Mouse (Mus musculus): Measurements from ENCODE around the gene Hic1.

Hic1 gene

DNA sequence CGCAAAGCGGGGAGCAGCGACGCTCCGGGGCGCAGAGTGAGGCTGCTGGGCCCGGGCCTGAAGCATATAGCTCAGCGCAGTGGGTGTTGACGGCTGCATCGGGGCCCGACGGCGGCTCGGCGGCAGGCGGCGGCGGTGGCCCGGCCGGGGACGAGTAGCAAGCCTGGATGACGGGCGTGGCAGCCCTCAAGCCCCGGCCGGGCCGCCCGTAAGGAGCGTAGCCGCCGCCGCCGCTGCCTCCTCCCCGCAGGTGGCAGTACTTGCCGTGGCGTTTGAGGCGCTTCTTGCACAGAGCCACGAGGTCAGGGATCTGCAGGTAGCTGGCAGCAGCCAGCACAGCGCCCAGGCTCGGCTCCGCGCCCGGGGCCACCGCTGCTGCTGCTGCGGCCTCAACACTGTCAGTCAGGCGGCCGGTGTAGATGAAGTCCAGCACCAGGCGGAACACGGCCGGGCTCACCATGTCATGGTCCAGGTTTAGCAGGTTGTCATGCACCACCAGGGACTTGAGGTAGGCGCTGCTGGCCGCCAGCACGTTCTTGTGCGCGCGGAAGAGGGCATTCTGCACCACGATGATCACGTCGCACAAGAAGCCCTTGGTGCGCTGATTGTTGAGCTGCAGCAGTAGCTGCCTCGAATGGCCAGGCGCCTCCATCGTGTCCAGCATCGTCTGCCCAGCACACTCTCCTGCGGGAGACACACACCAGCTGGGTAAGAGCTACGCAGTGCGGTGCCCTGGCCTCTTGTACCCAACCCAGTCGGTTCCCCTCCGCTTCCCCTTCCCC, 2.3 kb downstream of the Hic1 start:
- DNase-seq (ENCODE audit: low spot score) = no peak

- DNase-seq (ENCODE audit: low spot score) = no peak
Measured at GRCm38 (mm10) chr11:75166193-75166842, 3.0 kb downstream of the Hic1 start.

GRCm38 (mm10) chr11:75165441-75166192, 3.7 kb downstream of the Hic1 start:
- DNase-seq (ENCODE audit: low spot score) = peak; percentile 77

GRCm38 (mm10) chr11:75164750-75165149, 4.6 kb downstream of the Hic1 start:
- DNase-seq (ENCODE audit: low spot score) = no peak

DNA sequence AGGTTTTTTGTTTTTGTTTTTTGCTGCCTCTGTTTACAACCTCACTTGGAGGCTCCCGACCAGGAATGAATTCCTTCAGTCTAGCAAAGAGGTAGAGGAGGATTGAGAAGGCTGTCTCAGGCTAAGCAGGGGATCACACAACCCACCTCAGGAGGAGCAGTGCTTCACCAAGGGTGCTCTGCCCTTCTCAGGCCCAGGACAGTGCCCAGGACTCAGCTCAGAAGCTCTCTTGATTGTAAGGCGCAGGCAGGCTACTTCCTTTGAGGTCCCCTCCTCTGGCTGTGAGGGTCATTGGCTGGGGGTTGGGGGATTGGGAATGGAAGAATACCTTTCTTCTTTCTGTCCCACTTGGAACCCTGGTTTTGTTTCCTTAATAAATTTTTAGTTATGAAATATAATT, 5.3 kb downstream of the Hic1 start:
- DNase-seq (ENCODE audit: low spot score) = no peak

GRCm38 (mm10) chr11:75163379-75163778, 5.9 kb downstream of the Hic1 start:
- no peak for DNase-seq (ENCODE audit: low spot score)

DNA sequence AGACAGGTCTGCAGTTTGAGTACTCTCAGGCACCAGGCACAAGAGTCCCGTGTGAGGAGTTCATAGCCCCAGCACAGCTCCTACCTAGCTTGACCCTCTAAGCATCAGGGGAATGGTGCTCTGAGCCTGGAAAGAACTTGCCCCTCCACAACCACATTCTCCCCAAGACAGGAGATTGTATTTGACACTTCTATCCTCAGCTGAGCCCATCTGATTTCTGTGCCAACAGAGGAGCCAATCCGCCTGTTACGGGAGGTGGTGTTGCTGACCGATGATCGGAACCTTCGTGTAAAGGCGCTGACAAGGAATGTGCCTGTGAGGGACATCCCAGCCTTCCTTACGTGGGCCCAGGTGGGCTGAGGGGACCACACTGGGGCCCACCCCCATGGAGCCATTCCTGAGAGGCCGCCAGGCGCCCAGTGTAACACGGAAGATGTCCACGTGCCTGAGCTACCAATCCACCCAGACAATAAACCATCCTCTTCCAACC, 6.7 kb downstream of the Hic1 start:
- no peak for DNase-seq (ENCODE audit: low spot score)

- DNase-seq (ENCODE audit: low spot score) = no peak
Measured at GRCm38 (mm10) chr11:75161417-75162008, 7.8 kb downstream of the Hic1 start.

DNA sequence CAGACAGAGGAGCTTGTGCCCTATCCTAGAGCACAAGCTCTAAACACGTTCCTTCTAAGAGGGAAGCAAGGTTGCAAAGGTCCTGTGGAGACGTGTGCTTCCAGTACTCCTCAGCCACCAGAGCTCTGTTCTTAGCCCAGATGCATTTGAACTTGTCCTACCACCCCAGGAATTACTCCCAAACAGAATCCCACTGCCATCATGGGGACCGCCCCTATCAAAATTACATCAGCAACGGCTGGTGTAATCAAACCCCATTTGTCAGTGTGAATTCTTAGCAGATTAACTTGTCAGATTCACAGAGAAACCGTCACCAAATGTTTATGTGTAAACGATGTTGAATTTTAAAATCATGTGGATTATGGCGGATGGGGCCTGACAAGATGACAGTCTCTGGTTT, 8.4 kb downstream of the Hic1 start:
- DNase-seq (ENCODE audit: low spot score) = no peak

DNA sequence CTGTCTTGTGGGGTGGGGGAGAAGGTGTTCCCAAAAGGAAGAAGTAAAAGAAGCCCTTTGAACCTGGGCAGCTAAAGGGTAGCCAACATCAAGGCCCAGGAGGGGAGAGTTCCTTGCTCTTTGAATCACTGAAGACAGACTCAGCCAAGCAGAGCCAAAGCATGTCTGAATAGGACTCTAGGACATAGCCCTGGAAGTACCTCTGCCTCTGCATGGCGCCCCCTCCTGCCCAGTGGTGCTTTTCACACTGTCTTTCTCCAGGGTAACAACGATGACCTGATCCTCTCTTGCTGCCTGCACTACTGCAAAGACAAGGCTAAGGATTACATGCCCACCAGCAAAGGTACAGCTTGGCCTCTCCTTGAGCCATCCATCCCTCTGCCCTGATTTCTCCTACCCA, 9.8 kb downstream of the Hic1 start:
- no peak for DNase-seq (ENCODE audit: low spot score)

DNA sequence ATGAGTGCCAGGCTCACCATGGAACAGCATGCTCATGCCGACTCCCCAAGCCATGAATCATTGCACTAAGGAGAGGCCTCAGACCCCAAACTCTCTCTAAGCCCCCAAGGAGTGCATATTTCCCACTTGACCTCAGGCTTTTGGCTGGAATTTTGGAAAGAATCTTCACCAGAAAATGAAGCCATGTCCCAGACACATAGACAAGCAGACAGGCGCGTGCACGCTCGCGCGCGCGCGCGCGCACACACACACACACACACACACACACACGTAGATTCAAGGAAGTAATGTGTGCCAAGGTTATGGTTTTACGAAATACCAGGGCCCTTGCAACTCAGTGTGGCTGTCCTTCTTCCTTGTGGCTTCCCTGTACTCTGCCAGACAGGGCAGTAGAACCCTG, 10.9 kb downstream of the Hic1 start:
- no peak for DNase-seq (ENCODE audit: low spot score)

DNA sequence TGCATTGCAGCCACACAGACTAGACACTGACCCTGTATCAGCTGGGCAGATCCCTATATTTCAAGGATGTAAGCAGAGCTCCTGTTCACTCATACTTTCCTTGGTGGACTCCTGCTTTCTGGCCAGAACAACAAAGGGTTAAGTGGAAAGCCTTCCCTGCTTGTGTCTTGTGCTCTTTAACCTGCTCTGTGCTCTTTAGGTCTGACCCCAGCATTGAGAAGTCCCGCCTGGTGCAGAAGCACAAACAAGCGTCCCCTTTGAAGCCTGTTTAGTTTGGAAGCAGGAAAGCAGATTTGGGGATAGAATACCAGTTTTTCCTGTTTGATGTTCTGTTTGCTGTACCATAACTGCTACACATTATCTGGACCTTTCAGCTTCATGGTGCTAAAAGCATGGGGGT, 11.4 kb downstream of the Hic1 start:
- no peak for DNase-seq (ENCODE audit: low spot score)

- DNase-seq (ENCODE audit: low spot score) = no peak
Measured at GRCm38 (mm10) chr11:75157037-75157436, 12.3 kb downstream of the Hic1 start.

GRCm38 (mm10) chr11:75156416-75156815, 12.9 kb downstream of the Hic1 start:
- no peak for DNase-seq (ENCODE audit: low spot score)

GRCm38 (mm10) chr11:75155985-75156384, 13.3 kb downstream of the Hic1 start:
- DNase-seq (ENCODE audit: low spot score) = no peak

DNA sequence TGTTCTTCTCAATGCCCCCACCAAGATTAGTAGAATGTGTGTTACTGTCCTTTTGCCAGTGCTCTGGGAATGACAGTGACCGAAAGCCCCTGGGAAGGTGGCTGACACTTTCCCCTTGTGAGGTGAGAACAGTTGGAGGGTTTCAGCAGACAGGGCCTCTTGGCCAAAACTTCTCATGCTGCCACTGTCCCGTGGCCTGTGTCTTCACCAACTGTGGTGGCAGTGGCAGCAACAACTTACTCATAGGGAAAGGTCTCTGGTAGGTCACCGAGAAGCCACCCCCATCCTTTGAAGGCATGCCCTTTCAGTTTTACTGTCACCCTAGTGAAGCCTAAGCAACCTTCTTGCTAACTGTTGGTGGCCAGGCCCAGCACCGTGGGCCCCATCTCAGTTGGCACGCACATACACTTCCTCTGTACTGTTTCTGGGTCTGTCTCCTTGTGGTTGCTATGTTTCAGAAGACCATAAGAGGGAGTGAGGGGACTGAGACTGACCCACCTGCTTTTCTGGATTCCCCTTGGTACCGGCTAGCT, 15.2 kb downstream of the Hic1 start:
- no peak for DNase-seq (ENCODE audit: low spot score)

DNA sequence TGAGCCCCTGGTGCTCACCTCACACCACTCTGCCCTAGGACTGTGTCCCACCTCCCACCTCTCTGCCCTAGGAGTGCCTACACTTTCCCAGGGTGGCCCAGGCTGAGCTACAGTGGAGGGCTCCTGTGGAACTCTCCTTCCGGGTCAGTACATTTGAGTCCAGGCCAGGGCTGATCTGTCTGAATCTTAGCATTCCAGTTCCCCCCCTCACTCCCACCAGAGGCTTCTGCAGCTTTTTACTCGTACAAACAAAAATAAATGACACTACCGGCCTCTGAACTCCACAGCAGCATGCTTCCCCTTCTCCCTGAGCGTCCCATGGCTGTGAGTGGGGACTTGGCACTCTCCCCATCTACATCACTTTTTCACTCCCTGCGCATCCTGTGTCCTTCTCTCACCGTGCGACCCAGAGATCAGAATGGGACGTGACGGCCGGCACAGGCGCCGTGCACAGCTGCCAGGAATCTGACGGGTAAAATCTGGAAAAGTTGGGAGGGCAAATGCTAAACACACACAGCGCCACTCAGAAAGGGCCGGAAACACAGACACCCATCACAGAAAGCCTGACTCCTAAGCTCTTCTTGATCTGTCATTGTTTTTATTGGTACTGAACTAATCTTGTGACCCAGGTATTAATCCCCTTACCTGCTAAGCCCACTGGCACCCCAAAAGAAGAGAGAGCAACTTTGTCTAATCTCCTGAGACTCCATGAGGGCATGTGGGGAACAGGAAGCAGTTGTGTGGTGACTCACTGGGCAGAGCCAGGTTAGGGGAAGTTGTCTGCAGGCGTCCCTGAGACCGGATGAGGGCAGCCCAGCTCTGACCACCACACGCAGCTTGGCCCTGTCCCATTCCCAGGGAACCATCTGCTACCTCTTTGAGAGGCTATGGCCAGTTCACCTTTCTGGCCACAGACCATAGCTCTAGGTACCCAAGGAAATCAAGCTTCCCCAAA, 16.4 kb downstream of the Hic1 start:
- DNase-seq (ENCODE audit: low spot score) = no peak

DNA sequence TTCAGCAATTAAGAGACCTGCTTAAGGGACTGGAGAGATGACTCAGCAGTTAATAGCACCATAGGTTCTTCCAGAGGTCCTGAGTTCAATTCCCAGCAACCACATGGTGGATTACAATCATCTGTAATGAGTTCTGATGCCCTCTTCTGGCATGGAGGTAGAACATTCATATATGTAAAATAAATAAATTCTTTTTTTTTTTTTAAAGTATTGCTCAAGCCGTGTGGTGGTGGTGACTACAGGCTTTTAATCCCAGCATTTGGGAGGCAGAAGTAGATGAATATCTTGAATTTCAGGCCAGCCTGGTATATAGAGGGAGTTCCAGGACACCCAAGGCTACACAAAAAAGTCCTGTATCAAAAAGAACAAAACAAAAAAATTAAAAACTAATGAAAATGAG, 19.0 kb downstream of the Hic1 start:
- no peak for DNase-seq (ENCODE audit: low spot score)

- no peak for DNase-seq (ENCODE audit: low spot score)
Measured at GRCm38 (mm10) chr11:75148332-75149035, 20.8 kb downstream of the Hic1 start.

GRCm38 (mm10) chr11:75147846-75148168, 21.5 kb downstream of the Hic1 start:
- no peak for DNase-seq (ENCODE audit: low spot score)
